Mouse (Mus musculus): ENCODE measurements around the gene Polr3b.

Polr3b gene

DNA sequence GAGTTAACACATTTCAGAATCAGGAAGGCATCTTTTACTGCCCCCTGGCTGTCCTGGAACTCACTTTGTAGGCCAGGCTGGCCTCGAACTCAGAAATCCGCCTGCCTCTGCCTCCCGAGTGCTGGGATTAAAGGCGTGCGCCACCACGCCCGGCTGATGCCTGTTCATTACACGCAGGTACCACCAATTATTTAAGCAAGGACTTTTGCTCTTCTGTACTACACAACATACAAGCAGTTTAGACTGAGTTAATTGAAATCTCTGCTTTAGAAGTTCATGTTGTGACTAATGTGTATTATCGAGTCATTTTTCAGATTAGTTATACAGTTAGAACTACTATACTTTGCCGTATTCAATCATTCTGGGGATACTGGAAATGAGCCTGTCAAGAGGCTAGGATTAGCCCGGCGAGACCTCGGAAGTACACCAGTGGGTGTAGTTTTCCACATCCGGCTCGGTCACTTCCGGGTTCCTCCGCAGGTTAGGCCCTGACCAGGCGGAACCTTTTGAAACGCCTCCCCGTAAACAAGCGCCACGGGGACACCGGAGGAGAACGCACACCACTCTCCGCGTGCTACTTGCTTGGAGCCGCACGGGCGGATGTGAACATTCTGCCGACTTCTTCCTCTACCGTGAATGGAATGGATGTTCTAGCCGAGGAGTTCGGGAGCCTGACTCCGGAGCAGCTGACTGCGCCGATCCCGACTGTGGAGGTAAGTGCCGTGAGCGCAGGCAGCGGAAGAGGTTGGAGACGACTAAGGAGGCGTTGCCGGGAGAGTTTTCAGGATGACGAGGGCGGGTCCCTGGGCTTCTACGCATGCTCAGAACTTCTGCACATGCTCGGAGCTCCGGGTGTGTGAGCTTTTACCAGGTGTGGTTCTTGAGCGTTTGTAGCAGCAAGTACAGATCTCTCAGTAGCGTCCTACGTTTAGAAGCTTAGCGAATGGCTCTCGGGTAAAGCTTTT, at the start of gene Polr3b:
Polr3b (plus strand) TSS at position 467 of the 965 bp plus-strand sequence.
- peak; percentile 94 for DNase-seq

DNA sequence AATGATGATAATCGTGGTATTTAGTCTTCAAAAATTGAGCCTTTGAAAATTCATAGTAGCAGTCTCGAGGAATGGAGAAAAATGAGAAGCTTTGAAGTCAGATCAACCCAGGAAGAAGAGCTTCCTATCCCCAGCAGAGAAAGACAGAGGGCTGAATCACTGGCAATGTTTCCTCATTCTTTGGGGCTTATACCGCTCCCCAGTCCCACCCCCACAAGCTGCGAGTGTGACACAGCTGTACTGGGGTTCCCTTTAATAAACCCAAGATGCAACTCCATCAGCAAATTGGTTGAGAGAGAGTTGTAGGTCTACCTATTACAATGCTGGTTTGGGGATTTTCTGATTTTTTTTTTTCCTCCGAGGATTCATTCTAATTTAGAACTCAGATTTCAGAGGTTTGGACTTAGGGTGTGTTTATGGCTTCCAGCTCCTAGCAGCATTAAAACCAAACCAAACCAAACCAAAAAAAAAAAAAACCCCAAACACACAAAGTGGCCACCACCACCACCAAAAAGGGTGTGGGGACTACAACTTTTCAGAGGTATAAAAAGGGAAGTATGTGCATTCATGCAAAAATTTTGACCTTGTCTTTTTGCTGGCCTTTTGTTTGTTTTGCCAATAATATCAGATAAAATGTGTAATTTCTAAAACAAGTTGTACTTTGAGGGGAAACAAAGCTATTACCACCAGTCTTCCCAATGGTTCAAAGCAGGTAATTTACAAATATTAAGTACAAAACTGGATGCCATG, 48.2 kb upstream of the Polr3b start:
- no peak for DNase-seq

DNA sequence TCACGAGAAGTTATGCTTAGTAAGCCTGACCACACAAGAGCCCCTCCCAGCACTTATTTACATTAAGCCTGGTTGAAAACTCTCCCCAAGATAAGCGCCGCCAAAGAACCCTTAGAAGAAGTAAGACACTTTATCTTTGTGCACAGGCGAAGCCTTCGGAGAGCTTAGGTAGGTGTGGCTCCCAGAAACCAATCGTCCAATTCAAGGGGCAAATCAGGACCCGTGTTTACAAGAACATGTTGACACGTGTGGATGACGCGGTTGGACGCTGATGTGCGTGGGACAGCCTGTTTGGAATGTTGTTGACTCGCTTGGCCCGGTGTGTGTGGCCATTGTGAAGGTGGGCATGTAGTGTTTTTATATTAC, 46.1 kb upstream of the Polr3b start:
- no peak for DNase-seq

DNA sequence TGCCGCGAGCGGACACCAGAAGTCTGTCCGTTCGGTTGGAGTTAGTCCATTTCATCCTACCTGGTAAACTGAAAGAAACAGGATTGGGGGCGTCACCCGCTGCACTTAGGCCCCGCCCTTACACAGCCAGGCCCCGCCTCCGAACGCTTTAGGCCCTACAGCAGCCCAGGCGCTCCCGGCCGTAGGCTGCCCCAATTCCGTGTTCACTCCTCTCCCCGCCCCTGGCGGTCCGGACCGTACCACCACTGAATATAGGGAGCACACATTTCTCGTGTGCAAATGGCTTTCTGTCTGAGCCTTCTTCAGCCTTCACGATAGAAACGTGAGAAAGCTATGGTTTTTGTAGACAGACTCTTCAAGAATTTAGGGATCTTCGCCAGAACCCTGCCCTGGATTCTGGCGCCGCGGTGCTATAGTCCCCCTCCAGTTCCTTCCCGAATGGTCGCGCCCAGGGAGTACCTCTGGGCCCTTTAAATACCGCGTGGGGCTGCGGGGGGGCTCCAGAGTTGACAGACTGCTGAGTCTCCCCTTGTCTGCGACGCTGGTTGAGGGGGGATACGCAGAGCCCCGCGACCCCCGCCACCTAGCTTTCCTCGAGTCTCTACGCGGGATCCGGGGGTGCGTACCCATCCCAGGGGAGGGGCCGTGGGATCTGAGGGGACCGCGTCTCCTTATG, 45.6 kb upstream of the Polr3b start, which contains the start of gene Tcp11l2:
Tcp11l2 (plus strand) TSS at position 232 of the 676 bp plus-strand sequence.
- DNase-seq = peak; percentile 96

DNA sequence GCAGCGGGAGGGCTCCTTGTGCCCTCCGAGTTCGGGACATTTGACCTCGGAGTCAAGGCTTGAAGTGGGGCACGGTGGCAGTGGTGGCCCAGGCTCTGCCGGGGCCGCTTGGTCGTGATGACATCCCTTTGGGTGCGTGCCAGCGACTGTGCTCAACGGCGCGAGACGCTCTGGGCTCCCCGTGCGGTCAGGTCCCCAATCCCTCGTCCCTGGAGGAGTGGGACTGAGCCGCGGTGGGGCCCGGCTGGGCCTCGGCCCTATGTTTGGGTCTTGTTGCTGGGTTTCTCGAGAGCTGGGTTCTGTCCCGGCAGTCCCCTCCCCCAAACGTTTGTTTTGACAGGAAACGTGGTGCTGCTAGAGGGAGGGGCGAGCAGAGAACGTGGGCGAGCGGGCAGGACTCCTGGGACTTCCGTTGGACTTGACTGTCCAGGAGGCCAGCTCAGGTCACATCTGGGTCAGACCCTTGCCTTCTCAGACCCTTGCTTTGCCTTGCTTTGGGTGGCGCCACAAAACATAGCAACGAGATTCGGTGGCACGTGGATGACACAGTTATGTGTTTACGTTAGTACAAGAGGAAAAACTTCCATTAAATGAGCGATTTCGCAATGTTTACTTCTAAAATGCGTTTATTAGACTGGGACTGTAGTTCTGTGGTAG, 44.9 kb upstream of the Polr3b start:
- DNase-seq = peak; percentile 90

DNA sequence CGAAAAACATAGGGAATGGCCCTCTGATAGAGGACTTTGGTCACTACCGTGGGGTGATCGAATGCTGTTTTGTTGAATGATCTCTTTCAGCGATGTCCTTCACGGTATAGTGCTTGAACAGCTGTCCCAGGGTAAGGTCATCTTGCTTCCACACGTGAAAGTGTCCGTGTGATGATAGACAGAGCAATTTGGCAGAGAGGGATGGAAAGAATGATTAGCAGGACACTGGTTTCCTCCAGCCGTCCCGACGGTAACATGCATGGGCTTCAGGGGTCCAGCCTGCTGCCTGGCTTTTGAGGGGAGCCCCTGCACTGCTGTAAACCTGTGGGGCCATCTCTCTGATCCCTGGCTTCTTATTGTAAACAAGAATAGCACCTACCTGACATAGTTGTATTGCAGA, 43.4 kb upstream of the Polr3b start:
- no peak for DNase-seq

DNA sequence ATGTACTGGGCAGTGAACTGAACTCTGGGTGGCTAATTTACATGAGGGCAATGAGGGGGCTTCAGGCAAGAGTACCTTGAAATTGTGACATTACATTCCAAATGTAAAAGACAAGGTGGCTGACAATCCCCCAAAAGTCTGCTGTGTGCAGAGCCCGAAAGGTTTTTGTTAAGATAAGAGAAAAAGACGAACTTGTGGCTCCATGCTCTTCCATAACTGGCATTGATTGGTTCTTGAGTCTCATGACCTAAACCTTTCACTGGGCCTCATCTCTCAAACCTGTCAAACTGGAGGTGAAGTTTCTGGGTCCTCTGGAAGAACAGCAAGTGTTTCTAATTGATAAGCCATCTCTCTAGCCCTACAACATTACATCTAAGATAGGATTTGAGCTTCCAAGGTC, 42.6 kb upstream of the Polr3b start:
- no peak for DNase-seq

DNA sequence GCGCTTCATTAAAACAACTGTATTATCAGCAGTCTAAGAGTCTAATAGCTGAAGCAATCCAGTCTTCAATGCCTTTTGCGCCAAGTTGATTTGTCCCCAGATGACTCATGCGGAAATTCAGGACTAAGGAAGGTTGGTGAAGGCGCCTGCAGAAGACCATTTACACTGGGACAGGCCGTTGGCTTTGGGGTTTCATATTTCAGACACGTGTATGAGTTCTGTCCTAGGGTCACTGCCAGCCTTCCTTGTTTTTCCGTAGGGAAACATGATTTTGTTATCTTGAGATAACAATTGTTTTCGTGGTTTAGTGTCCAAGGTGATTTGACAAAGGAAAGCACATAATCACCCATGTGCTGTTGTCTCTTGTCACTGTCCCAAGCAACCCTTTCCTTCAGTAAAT, 40.9 kb upstream of the Polr3b start:
- no peak for DNase-seq

DNA sequence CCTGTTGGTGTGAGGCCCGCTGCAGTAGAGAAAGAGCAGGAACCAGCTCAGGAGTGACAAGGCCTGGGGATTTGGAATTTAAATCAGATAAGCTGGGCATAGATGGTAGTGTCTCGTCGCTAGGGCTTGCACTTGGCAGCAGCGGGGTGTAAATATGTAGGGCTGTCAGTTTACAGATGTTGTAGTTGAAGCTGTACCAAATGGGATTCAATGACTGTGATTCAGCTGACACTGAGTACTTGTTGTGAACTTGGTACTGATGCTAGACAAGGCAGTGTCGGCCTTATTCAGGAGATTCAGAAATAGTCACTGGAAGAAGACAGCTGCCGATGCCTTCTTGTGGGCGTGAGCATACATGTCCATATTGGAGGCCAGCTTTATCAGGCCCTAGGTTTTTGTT, 39.9 kb upstream of the Polr3b start:
- DNase-seq = no peak

DNA sequence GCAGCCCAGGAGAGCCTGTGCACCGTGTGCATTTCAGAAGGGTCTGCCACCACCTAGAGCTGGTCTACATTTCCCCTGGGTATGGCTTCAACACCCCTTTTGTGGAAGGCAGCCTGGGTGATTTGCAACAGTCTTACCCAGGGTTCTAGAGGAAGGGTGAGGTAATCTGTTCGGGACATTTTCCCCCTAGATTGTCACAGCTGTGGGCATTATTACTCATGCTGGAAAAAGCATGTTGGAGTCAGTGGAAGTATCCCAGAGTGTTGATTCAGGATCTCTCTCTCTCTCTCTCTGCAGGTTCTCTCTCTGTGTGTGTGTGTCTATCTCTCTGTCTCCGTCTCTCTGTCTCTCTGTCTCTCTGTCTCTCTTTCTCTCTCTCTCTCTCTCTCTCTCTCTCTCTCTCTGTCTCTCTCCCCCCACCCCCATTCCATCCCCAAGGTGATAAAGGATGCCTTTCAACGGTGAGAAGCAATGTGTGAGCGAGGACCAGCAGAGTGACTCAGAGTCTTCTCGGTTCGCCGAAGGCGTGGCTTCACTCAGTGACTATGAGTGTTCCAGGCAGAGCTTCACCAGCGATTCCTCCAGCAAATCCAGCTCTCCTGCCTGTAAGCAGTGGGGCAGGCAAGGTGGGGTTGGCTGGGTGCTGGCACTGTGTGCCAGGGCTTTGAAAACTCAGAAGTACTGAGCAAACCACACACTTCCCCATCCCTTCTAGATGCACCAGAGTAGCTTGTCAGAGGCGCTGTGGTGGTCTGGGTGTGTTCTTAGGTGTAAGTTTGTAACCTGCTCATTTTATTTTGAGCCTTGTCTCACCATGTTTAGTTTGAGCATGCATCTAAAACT, 37.4 kb upstream of the Polr3b start:
- DNase-seq = no peak

DNA sequence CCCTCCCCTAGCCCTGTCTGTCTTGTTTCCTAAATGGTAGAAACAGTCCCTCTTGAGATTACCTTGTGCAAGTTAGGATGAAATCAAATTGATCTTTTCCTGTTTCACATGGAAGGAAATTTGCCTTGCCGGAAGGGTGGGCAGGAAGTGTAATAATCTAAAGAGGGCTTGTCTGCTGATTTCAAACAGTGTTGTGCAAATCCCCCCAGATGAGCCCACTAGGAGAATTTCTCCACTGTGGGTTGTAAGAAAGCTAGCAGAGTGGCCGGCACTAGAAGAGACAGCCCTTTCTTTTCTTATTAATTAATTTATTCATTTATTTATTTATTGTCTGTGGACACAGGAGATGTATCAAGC, 36.8 kb upstream of the Polr3b start:
- DNase-seq = no peak

DNA sequence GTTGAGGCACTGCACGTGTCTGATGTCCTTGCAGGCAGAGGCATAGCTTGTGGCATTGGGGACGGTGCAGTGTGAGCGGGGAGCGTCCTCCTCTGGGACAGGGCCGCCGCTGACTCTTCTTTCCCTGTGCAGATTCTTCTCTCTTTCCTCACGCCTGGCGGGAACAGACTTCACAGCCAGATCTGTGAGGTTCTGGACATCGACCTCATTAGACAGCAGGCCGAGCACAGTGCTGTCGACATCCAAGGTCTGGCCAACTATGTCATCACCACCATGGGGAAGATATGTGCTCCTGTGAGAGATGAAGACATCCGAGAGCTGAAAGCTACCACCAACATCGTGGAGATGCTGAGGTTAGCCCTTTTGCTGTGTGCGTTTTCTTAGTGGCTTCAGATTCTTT, 31.1 kb upstream of the Polr3b start:
- no peak for DNase-seq

DNA sequence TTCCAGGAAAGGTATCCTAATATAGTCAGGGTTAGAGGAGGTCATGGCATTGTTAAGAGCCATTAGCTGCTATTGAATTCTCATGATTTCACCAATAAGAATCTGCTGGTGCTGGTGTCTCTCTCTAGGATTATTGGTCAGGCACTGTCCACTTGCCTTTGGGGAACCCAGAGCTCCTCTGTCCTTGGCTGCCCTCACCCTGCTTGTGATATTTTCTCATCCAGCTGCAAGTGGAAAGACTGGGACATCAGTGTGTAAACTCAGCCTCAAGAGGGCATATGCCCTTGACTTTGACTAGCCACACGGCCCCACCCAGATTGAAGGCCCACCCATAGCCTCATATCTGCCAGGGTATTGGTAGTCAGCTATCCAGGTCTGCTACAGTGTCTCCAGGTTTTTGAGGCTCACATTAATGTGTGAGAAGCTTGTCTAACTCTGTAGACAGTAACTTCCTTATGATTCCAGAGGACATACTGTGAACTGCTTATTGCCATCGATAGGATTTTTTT, 30.4 kb upstream of the Polr3b start:
- no peak for DNase-seq

DNA sequence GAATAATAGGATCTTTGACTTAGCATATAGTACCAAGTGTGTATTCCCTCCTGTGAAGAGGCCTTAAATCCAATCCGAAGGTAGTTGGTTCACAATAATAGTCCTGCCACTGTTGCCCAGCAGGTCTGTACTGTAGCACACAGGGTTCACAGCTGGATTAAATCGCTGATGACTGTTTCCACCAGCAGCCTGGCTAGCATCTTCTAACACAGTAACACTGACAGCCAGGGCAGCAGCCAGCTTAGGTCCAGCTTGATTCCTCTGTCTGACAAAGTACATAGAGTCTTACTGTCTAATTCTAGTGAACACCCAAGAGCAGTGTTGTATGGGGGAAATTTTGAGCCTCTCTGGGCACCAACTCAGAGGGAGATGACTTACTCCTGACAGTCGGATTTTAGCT, 29.3 kb upstream of the Polr3b start:
- no peak for DNase-seq

DNA sequence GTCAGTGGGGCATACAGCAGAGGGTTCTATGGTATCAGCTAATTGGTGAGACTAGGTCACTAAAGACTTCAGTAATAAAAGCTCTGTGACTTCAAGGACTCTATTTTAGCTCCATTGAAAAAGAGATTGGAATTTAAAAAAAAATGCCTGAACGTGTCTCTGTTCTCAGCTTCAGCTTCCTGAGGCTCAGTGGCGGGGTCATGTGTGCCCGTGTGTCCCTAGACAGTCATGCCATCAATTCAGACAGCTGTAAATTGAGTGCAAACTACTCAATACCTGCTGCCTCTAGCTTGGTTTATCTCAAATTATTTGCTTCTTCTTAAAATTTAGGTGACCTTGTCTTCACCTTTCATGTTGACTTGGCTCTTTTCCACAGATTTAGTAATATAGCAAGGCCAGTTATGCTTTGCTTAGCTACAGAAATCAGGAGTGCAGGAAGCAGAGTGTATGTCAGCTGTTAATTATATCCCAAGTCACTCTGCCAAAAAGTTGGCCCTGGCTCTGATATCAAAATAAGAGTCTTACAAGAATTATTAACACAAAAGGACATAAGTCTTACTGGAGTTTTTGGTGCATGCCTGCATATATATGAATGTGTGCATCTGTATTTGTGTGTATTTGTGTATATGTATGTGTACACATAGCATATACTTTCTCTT, 24.8 kb upstream of the Polr3b start:
- no peak for DNase-seq

DNA sequence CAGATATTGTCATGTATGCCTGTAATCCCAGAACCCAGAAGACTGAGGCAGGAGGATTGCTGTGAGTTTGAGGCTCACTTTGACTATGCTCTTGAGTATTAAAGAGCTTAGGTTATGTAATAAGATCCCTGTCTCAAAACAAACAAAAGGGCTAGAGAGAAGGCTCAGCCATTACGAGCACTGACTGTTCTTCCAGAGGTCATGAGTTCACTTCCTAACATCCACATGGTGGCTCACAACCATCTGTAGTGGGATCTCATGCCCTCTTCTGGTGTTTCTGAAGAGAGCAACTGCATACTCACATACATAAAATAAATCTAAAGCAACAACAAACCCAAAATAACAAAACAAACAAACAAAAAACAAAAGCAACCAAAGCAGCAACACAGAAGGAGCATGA, 23.9 kb upstream of the Polr3b start:
- no peak for DNase-seq

DNA sequence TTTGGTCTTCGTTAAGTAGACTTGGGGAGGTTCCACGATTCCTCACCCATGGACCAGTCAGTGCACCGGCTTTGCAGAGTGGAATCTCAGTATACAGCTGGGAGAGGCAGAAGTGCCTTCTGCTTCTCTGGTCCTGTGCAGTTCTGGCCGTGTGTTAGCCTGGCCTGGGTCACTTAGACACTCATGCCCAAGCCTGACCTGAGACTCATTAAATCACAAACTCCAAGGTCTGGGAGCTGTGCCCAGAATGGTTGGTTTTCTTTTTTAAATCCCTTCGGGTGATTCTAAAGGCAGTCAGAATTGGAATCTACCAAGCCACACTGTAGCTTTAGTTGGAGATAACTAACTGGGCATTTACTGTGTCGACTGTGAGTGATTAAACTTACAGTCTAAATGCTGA, 22.0 kb upstream of the Polr3b start:
- DNase-seq = no peak

DNA sequence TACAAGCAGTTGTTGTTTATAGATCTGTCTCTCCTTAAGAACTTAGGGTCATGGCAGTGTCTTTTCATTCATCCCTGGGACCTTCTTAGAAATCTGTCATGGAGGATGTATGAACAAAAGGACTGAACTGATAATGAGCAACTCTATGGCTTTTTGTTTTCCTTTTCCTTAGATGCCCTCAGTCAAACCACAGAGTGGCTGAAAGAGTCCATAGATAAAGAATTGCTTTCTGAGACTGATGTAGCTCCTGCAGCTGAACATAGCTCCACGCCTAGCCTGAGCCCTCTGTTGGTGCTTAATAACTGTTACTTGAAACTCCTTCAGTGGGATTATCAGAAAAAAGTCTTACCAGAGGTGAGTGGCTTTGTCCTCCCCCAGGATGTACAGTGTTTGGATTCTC, 17.8 kb upstream of the Polr3b start:
- no peak for DNase-seq

DNA sequence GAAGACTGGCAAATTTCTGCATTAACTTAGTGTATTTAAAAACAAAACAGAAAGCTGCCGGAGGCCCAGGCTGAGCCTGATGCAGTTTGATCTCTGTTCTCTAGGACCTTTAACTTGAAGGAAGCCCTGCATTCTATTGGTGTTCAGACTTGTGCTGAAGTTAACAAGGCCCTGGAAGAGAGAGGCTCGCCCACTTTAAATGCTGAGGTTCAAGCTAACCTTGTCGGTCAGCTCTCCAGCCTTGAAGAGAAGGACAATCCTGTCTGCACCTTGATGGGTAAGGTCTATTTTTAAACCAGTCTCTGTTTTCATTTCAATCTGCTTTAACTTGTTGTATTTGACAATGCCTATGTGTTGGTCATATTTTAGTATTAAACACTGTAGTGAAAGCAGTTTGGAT, 13.7 kb upstream of the Polr3b start:
- no peak for DNase-seq

DNA sequence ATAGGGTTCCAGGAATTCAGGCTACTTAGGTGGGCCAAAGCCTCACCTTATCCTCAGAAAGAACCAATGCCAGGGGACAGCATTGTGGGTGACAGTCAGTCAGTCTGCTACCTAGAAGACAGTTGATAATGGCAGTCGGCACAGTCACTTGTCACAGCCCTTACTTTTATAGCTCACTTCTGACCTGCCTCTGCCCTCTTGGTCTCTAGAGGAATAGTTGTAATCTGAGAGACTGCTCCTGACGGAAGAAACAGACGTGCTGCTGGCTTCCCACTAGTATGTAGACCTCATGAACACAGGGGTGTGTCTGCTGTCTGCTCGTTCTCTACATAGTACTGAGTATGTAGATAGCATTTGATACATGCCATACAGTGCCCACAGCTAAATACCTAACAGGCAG, 11.8 kb upstream of the Polr3b start:
- DNase-seq = no peak

DNA sequence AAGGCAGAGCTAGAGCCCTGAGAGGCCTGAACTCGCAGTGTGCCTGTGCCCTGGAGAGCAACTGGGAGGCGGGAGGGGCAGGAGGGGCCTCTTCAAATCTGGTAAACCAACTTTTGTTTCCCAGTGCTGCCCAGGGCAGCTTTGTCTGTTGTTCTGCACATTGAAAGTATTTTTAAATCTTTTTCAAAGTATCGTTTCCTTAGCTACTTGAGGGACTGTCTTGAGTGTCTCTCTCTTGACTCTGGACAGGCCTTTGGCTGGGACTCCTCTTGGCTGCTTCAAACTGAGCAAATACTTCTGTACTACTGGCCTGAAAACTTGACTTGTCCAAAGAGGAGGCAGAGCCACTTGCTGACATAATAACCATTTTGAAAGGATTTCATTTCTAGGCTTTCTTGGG, 11.3 kb upstream of the Polr3b start:
- no peak for DNase-seq

All from cerebellum, adult 11-12 months (tissue).